Mouse (Mus musculus) E14TG2a.4 (cell line): ENCODE results near the gene Kirrel3.

Source experiments
- CTCF ChIP-seq: conservative IDR thresholded peaks from 2 replicates; pipeline ENCODE4 v1.5.1; 2014; ENCODE audit warnings: low read length
- POU5F1 ChIP-seq: IDR thresholded peaks from 2 replicates; pipeline ENCODE4 v1.6.1; 2014; ENCODE audit warnings: low read length, borderline replicate concordance

GRCm38 (mm10) chr9:34463666-34464065 lies 22.0 kb upstream of the Kirrel3 start:
- no peak for TF ChIP-seq CTCF
- TF ChIP-seq POU5F1 = no peak
